Mouse (Mus musculus) liver, embryonic 15.5 days (tissue): Measurements from ENCODE around the gene 1700013F07Rik. TPM values are rescaled to one million over a fixed set of nuclear protein-coding genes. Genes with fewer than 3 reads are reported as not detected.

Experiments used
- ATAC-seq: fragments of 200-750 bp; cut with Nextera tagmentation; 2 replicates; pipeline ENCODE4 v1.8.0; 2017; ENCODE audit warnings: moderate number of reproducible peaks, mild to moderate bottlenecking, moderate library complexity; ENCODE audit not compliant: insufficient read depth
- H3K27ac ChIP-seq: fragments of 300-500 bp; sonication (generic); replicated peaks from 2 replicates; pipeline ENCODE4 v1.5.1; 2015; ENCODE audit warnings: mild to moderate bottlenecking, inconsistent platforms
- H3K27me3 ChIP-seq: fragments of 300-500 bp; sonication (generic); 2 replicates; pipeline ENCODE4 v1.6.1; 2015; ENCODE audit warnings: mild to moderate bottlenecking, inconsistent platforms
- H3K36me3 ChIP-seq: fragments of 300-500 bp; sonication (generic); replicated peaks from 2 replicates; pipeline ENCODE4 v1.6.1; 2015; ENCODE audit warnings: moderate library complexity, mild to moderate bottlenecking, inconsistent platforms
- H3K4me1 ChIP-seq: fragments of 300-500 bp; sonication (generic); replicated peaks from 2 replicates; pipeline ENCODE4 v1.6.1; 2015; ENCODE audit warnings: inconsistent platforms
- H3K4me2 ChIP-seq: fragments of 300-500 bp; sonication (generic); 2 replicates; pipeline ENCODE4 v1.6.1; 2015; ENCODE audit warnings: moderate library complexity, mild to moderate bottlenecking, inconsistent platforms
- H3K4me3 ChIP-seq: fragments of 300-500 bp; sonication (generic); replicated peaks from 2 replicates; pipeline ENCODE4 v1.5.1; 2015; ENCODE audit warnings: mild to moderate bottlenecking, inconsistent platforms
- H3K9ac ChIP-seq: fragments of 300-500 bp; sonication (generic); 2 replicates; pipeline ENCODE4 v1.6.1; 2015; ENCODE audit warnings: moderate library complexity, mild to moderate bottlenecking, inconsistent platforms
- H3K9me3 ChIP-seq: fragments of 300-500 bp; sonication (generic); replicated peaks from 2 replicates; pipeline ENCODE4 v1.6.1; 2016; ENCODE audit warnings: inconsistent platforms
- WGBS: fragments of 180-500 bp; shearing (Covaris S2); methylation state at CpG from one replicate; pipeline ENCODE4 v1.1.7; 2015; ENCODE audit warnings: mixed read lengths; ENCODE audit not compliant: insufficient replicate concordance; 5-methylcytosine and 5-hydroxymethylcytosine counted together
- microRNA-seq: library from miRNA; unstranded; fragments of <30 nt; microRNA quantifications from one replicate; pipeline ENCODE4, GENCODE M21; 2016
- polyA plus RNA-seq: library from polyadenylated mRNA; unstranded; fragments of >200 nt; fragmentation: Nextera tagmentation; extraction: Ambion mirVana; gene quantifications from 2 replicates; pipeline ENCODE4 v1.2.1, GENCODE M21; 2015

Gene 1700013F07Rik
- polyA plus RNA-seq, 1 experiment from 2014 or later = not detected

- no peak for ATAC-seq
- Histone ChIP-seq H3K27ac (peak overlapping the region; percentile 69), H3K9ac (peak overlapping the region; percentile 77), H3K9me3 (no peaks in the 10 kb centered on the region), H3K4me1 (peaks cover 24% of the 10 kb centered on the region), H3K36me3 (no peaks in the 10 kb centered on the region), H3K4me3 (peak overlapping the region; percentile 75), H3K27me3 (peaks cover 16% of the 10 kb centered on the region), H3K4me2 (peak overlapping the region; percentile 86)
- 37% methylated on average over 18 of the region's 18 CpGs for whole genome bisulfite sequencing
These were observed 38.5 kb downstream of the 1700013F07Rik start for GRCm38 (mm10) chr3:108572309-108573010.

GRCm38 (mm10) chr3:108574018-108574417, 40.1 kb downstream of the 1700013F07Rik start:
- Histone ChIP-seq H3K27ac (no peak overlapping the region), H3K4me3 (no peak overlapping the region), H3K4me2 (no peak overlapping the region), H3K9ac (no peak overlapping the region), H3K4me1 (peaks cover 24% of the 10 kb centered on the region), H3K9me3 (no peaks in the 10 kb centered on the region), H3K36me3 (peaks cover 5% of the 10 kb centered on the region; the same call in 1 of the 2 replicates), H3K27me3 (peaks cover 4% of the 10 kb centered on the region)
- no peak for ATAC-seq
- 50% methylated on average over 5 of the region's 5 CpGs for WGBS

GRCm38 (mm10) chr3:108584580-108584979, 50.6 kb downstream of the 1700013F07Rik start:
- no peak for ATAC-seq
- Histone ChIP-seq H3K36me3 (no peaks in the 10 kb centered on the region), H3K4me2 (no peak overlapping the region), H3K4me3 (no peak overlapping the region), H3K27ac (no peak overlapping the region), H3K9me3 (no peaks in the 10 kb centered on the region), H3K4me1 (no peaks in the 10 kb centered on the region), H3K27me3 (no peaks in the 10 kb centered on the region), H3K9ac (no peak overlapping the region)
- 53% methylated on average over 4 of the region's 4 CpGs for WGBS

- Histone ChIP-seq H3K27ac (no peak overlapping the region), H3K4me3 (no peak overlapping the region), H3K9me3 (no peaks in the 10 kb centered on the region), H3K9ac (no peak overlapping the region), H3K27me3 (peaks cover 13% of the 10 kb centered on the region; the same call in 1 of the 2 replicates), H3K36me3 (no peaks in the 10 kb centered on the region), H3K4me1 (peaks cover 22% of the 10 kb centered on the region), H3K4me2 (no peak overlapping the region)
- 43% methylated on average over 2 of the region's 2 CpGs for WGBS
- ATAC-seq = no peak
These were observed 54.5 kb downstream of the 1700013F07Rik start for GRCm38 (mm10) chr3:108588446-108588845.

GRCm38 (mm10) chr3:108590786-108591529, 57.0 kb downstream of the 1700013F07Rik start, which contains the start of gene Wdr47:
Gene Wdr47 (plus strand): TSS chr3:108591279.
- Histone ChIP-seq H3K9me3 (no peaks in the 10 kb centered on the region), H3K27ac (peak within 1 kb of the TSS; percentile 85), H3K4me3 (peak within 1 kb of the TSS; percentile 91), H3K9ac (peak within 1 kb of the TSS; percentile 85), H3K36me3 (no peaks in the 10 kb centered on the region), H3K4me2 (peak within 1 kb of the TSS; percentile 100), H3K27me3 (peaks cover 13% of the 10 kb centered on the region; the same call in 1 of the 2 replicates), H3K4me1 (peaks cover 22% of the 10 kb centered on the region)
- peak; percentile 99 for ATAC-seq
- 2% methylated on average over 44 of the region's 44 CpGs for WGBS

GRCm38 (mm10) chr3:108591530-108592522, 57.9 kb downstream of the 1700013F07Rik start:
- no peak; the same call in 1 of the 2 replicates for ATAC-seq
- WGBS = under 1% methylated on average over 61 of the region's 61 CpGs

More at GRCm38 (mm10) chr3:108591530-108592522, 57.9 kb downstream of the 1700013F07Rik start:
- Histone ChIP-seq H3K9me3 (no peaks in the 10 kb centered on the region), H3K27ac (peak overlapping the region; percentile 85), H3K4me3 (peak overlapping the region; percentile 91), H3K4me1 (peaks cover 22% of the 10 kb centered on the region), H3K36me3 (no peaks in the 10 kb centered on the region), H3K27me3 (peaks cover 13% of the 10 kb centered on the region; the same call in 1 of the 2 replicates), H3K4me2 (peak overlapping the region; percentile 100), H3K9ac (peak overlapping the region; percentile 85)

Small RNA genes within 50 kb of the gene (microRNA-seq; reads per million reads assigned to microRNA genes)
- gene Gm22860 = not detected

Other genes with a start within 250 kb of the 1700013F07Rik start
- 0.47 and 0.56 TPM in 2 replicates for gene Mybphl, start 169.2 kb upstream of the 1700013F07Rik start, polyA plus RNA-seq
- 11.9 and 13.6 TPM in 2 replicates for gene Psrc1, start 150.3 kb upstream of the 1700013F07Rik start, polyA plus RNA-seq
- gene Celsr2, start 118.6 kb upstream of the 1700013F07Rik start, polyA plus RNA-seq = 0.24 and 0.36 TPM in 2 replicates
- gene Sars, start 88.9 kb upstream of the 1700013F07Rik start, polyA plus RNA-seq = 72.2 and 79.6 TPM in 2 replicates
- gene 5330417C22Rik, start 2.4 kb downstream of the 1700013F07Rik start, polyA plus RNA-seq = 0.26 and 0.71 TPM in 2 replicates
- 15.1 and 16.2 TPM in 2 replicates for gene Tmem167b, start 28.3 kb downstream of the 1700013F07Rik start, polyA plus RNA-seq
- 9.5 and 10.4 TPM in 2 replicates for gene Taf13, start 37.5 kb downstream of the 1700013F07Rik start, polyA plus RNA-seq
- 1.1 and 1.8 TPM in 2 replicates for gene Wdr47, start 57.1 kb downstream of the 1700013F07Rik start, polyA plus RNA-seq
- 33.1 and 42.0 TPM in 2 replicates for gene Clcc1, start 119.8 kb downstream of the 1700013F07Rik start, polyA plus RNA-seq
- 44.1 and 45.7 TPM in 2 replicates for gene Gpsm2, start 188.2 kb downstream of the 1700013F07Rik start, polyA plus RNA-seq
- 0.52 and 0.54 TPM in 2 replicates for gene Aknad1, start 205.5 kb downstream of the 1700013F07Rik start, polyA plus RNA-seq